Mouse (Mus musculus): ENCODE results near the gene Gm21972. TPM values are rescaled to one million over a fixed set of nuclear protein-coding genes. Genes with fewer than 3 reads are reported as not detected.

Gene Gm21972
- polyA plus RNA-seq, 1 experiment from 2014 or later, result not detected

DNA sequence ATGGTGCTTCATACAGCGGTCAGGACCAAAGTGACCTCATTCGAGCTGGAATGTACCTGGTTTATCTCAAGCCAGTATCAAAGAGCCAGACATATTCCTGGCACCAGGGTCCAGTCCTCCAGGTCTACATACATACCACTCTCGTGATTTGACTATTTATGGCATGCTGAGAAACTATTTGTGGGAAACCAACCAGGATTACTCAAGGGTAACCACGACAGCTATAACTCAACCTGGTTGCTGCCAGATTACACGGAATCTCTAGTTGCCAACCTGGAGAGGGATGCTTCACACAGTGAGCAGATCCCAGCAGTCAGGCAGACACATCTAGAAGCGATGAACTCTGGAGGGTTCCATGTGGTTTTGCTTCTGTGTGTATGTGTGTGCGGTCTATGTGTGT lies 17.9 kb downstream of the Gm21972 start:
- no peak overlapping the region for H3K4me2 ChIP-seq
- no peaks in the 10 kb centered on the region for H3K36me3 ChIP-seq (ENCODE audit: insufficient read depth)
- no peak overlapping the region for H3K27ac ChIP-seq (ENCODE audit: low read depth)
- no peak overlapping the region for H3K9ac ChIP-seq
- H3K4me3 ChIP-seq (ENCODE audit: low read depth, low read length), result no peak overlapping the region
- H3K9me3 ChIP-seq (ENCODE audit: low read depth, low read length), result no peaks in the 10 kb centered on the region
- peaks cover 8% of the 10 kb centered on the region for H3K4me1 ChIP-seq (ENCODE audit: insufficient read depth)
- TF ChIP-seq CTCF (IDR thresholded peaks at IDR 0.05; ENCODE audit: low read depth), result no peak
- ATAC-seq (ENCODE audit: insufficient read depth) (no peak), DNase-seq (no peak)
- 84% methylated on average over 7 of the region's 7 CpGs for WGBS
- H3K27me3 ChIP-seq (ENCODE audit: insufficient read depth, low read length), result no peaks in the 10 kb centered on the region

DNA sequence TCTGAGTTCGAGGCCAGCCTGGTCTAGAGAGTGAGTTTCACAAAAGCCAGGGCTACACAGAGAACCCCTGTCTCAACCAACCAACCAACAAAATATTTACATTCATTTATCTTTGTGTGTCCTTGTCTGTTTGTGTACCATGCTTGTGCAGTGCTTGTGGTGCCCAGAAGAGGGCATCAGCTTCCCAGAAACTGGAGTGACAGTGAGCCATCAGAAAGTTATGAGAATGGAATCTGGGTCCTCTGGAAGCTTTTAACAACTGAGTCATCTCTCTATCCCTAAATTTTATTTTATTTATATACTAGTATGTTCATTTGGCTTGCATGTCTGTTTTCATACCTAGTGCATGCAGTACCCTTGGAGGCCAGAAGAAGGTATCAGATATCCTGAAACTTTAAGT lies 19.2 kb downstream of the Gm21972 start:
- no peaks in the 10 kb centered on the region for H3K36me3 ChIP-seq (ENCODE audit: insufficient read depth)
- H3K27ac ChIP-seq (ENCODE audit: low read depth), result no peak overlapping the region
- 92% methylated on average over 1 of the region's 1 CpGs for WGBS
- H3K9ac ChIP-seq, result no peak overlapping the region
- H3K4me1 ChIP-seq (ENCODE audit: insufficient read depth), result peaks cover 8% of the 10 kb centered on the region
- H3K9me3 ChIP-seq (ENCODE audit: low read depth, low read length), result no peaks in the 10 kb centered on the region
- DNase-seq (peak; percentile 13), ATAC-seq (ENCODE audit: insufficient read depth) (no peak)
- no peak overlapping the region for H3K4me2 ChIP-seq
- H3K4me3 ChIP-seq (ENCODE audit: low read depth, low read length), result no peak overlapping the region
- no peaks in the 10 kb centered on the region for H3K27me3 ChIP-seq (ENCODE audit: insufficient read depth, low read length)
- TF ChIP-seq CTCF (IDR thresholded peaks at IDR 0.05; ENCODE audit: low read depth), result peak; percentile 35; the same call in 1 of the 2 replicates

DNA sequence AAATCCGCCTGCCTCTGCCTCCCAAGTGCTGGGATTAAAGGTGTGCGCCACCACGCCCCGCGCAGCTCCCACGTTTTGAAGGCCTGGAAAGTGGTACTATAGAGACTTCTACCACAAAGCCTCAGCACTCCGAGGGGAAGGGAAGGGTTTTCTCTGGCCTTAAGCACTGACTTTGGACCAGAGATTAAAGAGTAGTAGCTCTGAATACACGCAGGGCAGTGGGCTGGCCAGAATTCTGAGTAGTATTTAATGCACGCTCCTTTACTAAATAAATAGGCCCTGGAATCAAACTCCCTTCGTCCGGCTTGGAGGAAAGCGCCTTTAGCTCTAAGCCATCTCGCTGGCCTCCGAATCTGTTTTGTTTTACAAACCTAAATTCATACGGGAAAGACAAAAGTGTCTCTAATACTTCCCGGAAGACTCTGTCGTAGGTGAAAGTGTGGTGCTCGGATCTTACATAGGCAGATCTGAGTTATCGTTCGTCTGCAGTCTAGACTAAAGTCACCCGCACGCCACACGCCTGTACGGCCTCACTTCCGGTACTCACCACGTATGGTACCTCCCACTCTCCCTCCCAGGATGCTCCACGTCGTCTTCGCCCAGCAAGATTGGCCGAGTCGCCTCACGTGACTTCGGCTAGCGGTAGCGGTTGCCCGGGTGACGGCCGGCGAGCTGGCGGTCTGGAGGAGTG lies 20.8 kb downstream of the Gm21972 start, which contains the start of gene Armc9:
Gene Armc9 (plus strand): TSS at position 648 of the 691 bp plus-strand sequence.
- no peak for TF ChIP-seq CTCF (IDR thresholded peaks at IDR 0.05; ENCODE audit: low read depth)
- WGBS, result 3% methylated on average over 40 of the region's 40 CpGs
- peak; percentile 98 for DNase-seq
- peak; percentile 100 for ATAC-seq (ENCODE audit: insufficient read depth)
- peak within 1 kb of the TSS; percentile 56 for H3K9ac ChIP-seq
- peak within 1 kb of the TSS; percentile 75 for H3K4me3 ChIP-seq (ENCODE audit: low read depth, low read length)
- H3K36me3 ChIP-seq (ENCODE audit: insufficient read depth), result 0 out of 2 replicates have a peak, but pooled peaks cover 4% of the 10 kb centered on the region
- H3K4me1 ChIP-seq (ENCODE audit: insufficient read depth), result peaks cover 8% of the 10 kb centered on the region
- peak within 1 kb of the TSS; percentile 76 for H3K4me2 ChIP-seq
- H3K27me3 ChIP-seq (ENCODE audit: insufficient read depth, low read length), result no peaks in the 10 kb centered on the region
- peak within 1 kb of the TSS; percentile 77 for H3K27ac ChIP-seq (ENCODE audit: low read depth)
- H3K9me3 ChIP-seq (ENCODE audit: low read depth, low read length), result no peaks in the 10 kb centered on the region

DNA sequence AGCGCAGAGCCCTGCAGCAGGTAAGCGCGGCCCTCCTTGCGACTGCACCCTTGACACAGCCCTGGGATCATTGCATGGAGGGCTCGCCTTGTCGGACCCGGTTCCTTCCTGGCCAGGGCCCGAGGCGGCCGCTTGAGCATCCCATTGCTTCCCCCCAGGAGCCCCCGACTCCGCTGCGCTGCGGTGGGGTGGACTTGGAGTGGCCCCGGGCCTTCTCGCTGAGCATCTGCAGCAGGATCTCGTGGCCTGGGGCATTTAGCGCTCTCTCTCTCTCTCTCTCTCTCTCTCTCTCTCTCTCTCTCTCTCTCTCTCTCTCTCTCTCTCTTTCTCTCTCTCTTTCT lies 21.4 kb downstream of the Gm21972 start:
- Histone ChIP-seq H3K4me3 (ENCODE audit: low read depth, low read length) (peak overlapping the region; percentile 75), H3K36me3 (ENCODE audit: insufficient read depth) (peaks cover 4% of the 10 kb centered on the region; the same call in 1 of the 2 replicates), H3K4me2 (peak overlapping the region; percentile 76), H3K9me3 (ENCODE audit: low read depth, low read length) (no peaks in the 10 kb centered on the region), H3K9ac (peak overlapping the region; percentile 56), H3K27me3 (ENCODE audit: insufficient read depth, low read length) (no peaks in the 10 kb centered on the region), H3K4me1 (ENCODE audit: insufficient read depth) (peaks cover 8% of the 10 kb centered on the region), H3K27ac (ENCODE audit: low read depth) (no peak overlapping the region)
- no peak for TF ChIP-seq CTCF (IDR thresholded peaks at IDR 0.05; ENCODE audit: low read depth)
- ATAC-seq (ENCODE audit: insufficient read depth) (no peak), DNase-seq (no peak)
- WGBS, result 0% methylated on average over 18 of the region's 18 CpGs

DNA sequence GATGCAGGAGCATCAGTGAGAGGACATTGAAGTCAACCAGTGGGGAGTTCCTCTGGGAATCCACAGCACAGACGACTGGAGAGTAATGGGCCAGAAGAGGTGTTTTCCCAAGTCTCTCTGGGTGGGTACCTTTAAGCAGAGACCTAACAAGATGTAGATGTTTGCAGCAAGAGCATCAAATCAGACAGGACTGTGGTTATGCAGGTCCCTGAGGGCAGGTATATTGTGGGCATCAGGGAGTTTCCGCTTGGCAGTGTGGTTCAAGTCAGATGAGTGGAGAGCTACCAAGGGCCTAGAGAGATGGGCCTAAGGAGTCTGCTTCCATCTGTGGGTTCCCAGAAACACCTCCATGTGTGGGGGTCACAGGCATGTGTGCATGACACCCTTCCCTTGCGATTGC lies 22.6 kb downstream of the Gm21972 start:
- Histone ChIP-seq H3K9me3 (ENCODE audit: low read depth, low read length) (no peaks in the 10 kb centered on the region), H3K36me3 (ENCODE audit: insufficient read depth) (peaks cover 17% of the 10 kb centered on the region), H3K4me1 (ENCODE audit: insufficient read depth) (peaks cover 8% of the 10 kb centered on the region), H3K9ac (0 out of 2 replicates have a peak overlapping the region, but pooled peaks have one; percentile 20), H3K27me3 (ENCODE audit: insufficient read depth, low read length) (no peaks in the 10 kb centered on the region), H3K4me2 (no peak overlapping the region), H3K27ac (ENCODE audit: low read depth) (no peak overlapping the region), H3K4me3 (ENCODE audit: low read depth, low read length) (no peak overlapping the region)
- WGBS, result 76% methylated on average over 3 of the region's 3 CpGs
- ATAC-seq (ENCODE audit: insufficient read depth), result no peak
- no peak for DNase-seq
- TF ChIP-seq CTCF (IDR thresholded peaks at IDR 0.05; ENCODE audit: low read depth), result no peak

DNA sequence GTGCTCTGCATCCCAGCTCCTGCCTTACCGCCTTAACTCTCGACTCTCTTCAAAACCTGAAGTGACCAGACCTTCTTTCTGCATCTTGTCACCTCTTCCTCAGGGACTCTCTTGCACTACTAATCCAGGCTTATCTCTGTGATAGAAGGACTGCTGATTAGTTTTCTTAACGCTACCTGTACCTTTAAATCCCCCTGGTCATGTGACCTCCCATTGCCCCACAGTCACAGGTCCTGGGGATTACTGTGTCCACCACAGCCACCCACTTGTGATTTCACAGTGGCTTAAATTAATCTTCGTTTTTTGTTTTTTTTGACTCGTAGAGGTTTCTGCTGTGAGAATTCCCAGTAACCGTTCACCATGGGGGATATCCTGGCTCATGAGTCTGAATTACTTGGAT lies 23.2 kb downstream of the Gm21972 start:
- ATAC-seq (ENCODE audit: insufficient read depth) (no peak), DNase-seq (no peak)
- Histone ChIP-seq H3K9ac (no peak overlapping the region), H3K36me3 (ENCODE audit: insufficient read depth) (peaks cover 22% of the 10 kb centered on the region), H3K9me3 (ENCODE audit: low read depth, low read length) (no peaks in the 10 kb centered on the region), H3K4me2 (no peak overlapping the region), H3K27me3 (ENCODE audit: insufficient read depth, low read length) (no peaks in the 10 kb centered on the region), H3K4me3 (ENCODE audit: low read depth, low read length) (no peak overlapping the region), H3K27ac (ENCODE audit: low read depth) (no peak overlapping the region), H3K4me1 (ENCODE audit: insufficient read depth) (peaks cover 8% of the 10 kb centered on the region)
- no peak for TF ChIP-seq CTCF (IDR thresholded peaks at IDR 0.05; ENCODE audit: low read depth)
- 84% methylated on average over 6 of the region's 6 CpGs for WGBS

DNA sequence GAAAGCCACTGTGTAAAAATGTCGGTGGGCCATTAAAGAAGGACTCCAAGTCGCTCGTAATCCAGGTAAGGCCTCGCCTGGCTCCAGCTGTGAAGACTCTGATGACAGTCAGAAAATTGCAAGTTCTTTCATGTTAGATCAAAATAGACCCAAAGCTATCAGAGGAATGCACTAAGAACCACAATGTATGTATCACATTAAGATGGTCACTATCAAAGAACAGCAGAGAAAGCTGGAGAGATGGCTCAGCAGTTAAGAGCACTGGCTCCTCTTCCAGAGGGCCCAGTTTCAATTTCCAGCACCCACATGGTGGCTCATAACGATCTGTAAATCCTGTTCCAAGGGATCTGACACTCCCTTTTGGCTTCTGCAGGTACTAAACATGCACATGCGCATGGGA lies 26.6 kb downstream of the Gm21972 start:
- 90% methylated on average over 6 of the region's 6 CpGs for WGBS
- Histone ChIP-seq H3K27ac (ENCODE audit: low read depth) (no peak overlapping the region), H3K4me3 (ENCODE audit: low read depth, low read length) (no peak overlapping the region), H3K27me3 (ENCODE audit: insufficient read depth, low read length) (no peaks in the 10 kb centered on the region), H3K36me3 (ENCODE audit: insufficient read depth) (peaks cover 42% of the 10 kb centered on the region), H3K4me2 (no peak overlapping the region), H3K9ac (no peak overlapping the region), H3K4me1 (ENCODE audit: insufficient read depth) (peaks cover 4% of the 10 kb centered on the region; the same call in 1 of the 2 replicates), H3K9me3 (ENCODE audit: low read depth, low read length) (no peaks in the 10 kb centered on the region)
- no peak for TF ChIP-seq CTCF (IDR thresholded peaks at IDR 0.05; ENCODE audit: low read depth)
- ATAC-seq (ENCODE audit: insufficient read depth), result no peak
- DNase-seq, result no peak

Measured in lung, embryonic 14.5 days (tissue).